Mouse (Mus musculus): Measurements from ENCODE around the gene Srsf6. TPM values are rescaled to one million over a fixed set of nuclear protein-coding genes. Genes with fewer than 3 reads are reported as not detected.

Gene Srsf6
- total and polyA plus RNA-seq, 3 experiments = 151 to 460 (median 216) TPM

DNA sequence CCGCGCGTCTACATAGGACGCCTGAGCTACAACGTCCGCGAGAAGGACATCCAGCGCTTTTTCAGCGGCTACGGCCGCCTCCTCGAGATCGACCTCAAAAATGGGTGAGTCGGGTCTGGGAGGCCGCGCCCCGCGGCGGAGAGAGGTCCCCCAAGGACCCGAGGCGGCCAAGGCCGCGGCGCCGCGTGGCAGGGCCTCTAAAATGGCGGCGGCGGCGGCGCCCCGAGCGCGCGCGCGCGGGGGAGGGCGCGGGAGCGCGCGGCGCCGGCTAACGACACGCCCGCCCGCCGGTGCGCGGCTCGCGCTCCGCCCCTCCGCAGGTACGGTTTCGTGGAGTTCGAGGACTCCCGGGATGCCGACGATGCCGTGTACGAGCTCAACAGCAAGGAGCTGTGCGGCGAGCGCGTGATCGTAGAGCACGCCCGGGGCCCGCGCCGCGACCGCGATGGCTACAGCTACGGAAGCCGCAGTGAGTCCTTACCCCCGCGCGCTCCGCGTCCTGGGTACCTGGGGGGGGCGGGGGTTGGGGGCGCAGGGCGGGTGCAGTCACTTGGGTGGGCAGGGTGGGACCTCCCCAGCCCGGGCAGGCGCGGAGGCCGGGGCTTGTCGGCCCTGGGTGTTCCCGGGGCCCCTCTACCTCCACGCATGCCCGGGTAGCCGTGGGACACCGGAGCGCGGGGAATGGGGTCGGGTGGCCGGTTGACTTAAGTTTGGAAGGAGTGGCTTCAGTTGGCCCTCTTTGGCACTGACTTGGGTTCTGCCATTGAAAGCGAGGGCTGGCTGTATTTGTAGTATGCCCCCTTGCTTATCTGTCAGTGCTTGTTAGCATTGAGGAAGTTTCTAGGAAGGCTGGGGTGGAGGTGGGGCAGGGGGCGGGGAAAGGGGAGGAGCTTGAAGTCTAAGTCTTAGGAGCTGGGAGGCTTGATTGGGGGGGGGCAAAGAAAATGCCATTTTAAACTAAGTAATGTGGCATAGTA lies 634 bp downstream of the Srsf6 start:
- peak; percentile 81 for DNase-seq

DNA sequence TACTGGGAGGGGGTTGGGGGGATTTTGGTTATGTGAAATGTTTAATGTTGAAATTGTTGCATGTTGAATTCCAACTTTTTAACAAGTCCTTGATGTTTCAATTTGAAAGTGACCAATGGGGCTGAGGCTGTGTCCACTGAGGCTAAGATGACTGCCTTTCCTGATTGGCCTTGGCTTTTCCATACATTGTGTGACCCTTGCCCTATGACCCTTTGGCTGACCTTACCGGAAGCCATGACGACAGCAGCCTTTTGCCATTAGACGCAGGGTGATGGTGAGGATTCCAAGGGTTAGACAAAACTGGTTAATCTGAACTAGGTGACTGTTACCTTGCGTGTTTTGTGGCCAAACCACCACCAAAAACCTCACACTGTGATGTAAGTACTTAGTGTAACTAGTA lies 1.4 kb downstream of the Srsf6 start:
- DNase-seq = no peak

DNA sequence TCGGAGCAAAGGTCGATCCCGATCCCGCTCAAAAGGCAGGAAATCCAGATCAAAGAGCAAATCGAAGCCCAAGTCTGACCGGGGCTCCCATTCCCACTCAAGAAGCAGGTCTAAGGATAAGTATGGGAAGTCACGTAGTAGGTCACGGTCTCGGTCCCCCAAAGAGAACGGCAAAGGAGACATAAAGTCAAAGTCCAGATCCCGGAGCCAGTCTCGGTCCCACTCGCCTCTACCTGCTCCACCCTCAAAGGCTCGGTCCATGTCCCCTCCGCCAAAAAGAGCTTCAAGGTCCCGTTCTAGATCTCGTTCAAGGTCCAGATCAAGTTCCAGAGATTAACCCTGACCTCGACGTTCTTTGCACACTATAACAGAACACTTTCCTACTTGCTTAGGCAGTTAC lies 3.1 kb downstream of the Srsf6 start:
- no peak for DNase-seq

DNA sequence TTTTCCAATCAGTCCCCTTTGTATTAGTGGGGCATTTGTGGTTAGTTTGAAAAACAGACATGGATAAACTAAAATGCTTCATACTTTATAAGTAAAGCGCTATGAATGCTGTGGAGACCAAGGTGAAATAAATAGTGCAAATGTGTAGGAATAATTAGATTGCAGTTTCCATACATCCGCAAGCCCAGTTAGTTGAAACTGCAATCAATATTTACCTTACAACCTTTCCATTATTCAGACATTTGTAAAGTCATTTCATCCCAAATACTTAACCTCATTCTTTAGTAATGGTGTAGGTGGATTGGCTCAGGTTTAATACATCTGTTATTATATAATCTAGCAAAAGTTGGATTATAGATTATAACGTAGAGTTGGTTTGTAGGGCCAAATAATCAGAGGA lies 4.4 kb downstream of the Srsf6 start:
- no peak for DNase-seq

DNA sequence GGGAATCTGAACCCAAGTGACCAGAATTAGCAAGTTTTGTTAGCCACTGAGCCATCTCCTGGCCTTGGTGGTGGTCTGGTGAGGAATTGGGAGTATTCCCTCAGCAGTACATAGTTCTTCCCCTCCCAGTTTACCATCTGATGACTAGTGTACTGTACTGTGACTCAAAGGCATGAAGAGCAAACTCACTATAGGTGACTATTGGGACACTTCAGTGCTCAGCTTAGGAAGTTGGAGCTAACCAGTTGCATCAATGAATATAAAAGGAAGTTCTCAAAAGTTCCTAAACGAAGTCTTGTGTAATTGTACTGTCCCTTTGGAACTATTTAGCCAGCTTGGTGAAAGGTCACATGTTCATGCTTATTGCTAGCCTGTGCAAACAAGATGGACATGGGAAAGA lies 8.2 kb downstream of the Srsf6 start:
- no peak for DNase-seq

- peak; percentile 67 for DNase-seq
These were observed 12.0 kb downstream of the Srsf6 start, which contains the start of gene L3mbtl1 for GRCm38 (mm10) chr2:162943148-162943846. Gene L3mbtl1, plus strand, starts transcription at chr2:162943472.

DNA sequence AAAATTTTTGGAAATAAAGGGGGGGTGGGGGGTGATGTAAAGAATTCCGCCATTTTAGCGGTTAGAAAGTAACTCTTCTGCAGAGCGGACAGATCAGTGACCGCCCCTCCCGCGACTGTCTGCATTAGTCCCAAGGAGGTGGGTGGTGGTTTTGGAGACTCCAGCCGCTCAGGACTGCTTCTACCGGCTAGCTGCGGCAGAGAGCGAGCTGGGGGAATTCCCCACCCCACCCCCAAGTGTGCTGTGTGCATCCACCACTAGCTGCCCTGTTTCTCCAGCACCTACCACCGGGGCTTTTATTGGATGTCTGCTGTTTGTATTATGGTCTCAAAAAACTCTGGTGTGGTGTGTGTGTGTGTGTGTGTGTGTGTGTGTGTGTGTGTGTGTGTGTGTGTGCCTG lies 12.6 kb downstream of the Srsf6 start:
- no peak for DNase-seq

DNA sequence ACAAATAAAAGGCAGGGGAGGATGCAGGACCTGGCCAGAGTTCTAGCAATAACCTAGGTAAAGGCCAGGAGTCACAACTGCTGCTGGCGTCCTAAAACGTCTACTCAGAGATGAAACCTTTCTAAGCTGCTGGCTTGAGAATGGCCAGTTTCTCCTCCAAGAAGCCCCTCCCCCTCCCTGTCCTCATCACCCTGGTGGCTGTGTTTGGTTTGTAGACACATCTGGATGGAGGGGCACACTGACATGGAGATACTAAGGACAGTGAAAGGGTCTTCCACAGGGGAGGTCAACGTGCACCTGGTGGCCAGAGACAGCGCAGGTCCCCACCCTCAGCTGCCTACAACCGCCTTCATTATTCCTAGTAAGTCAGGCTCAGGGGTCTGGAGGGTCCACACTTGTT lies 15.6 kb downstream of the Srsf6 start:
- no peak for DNase-seq

- DNase-seq = no peak
These were observed 16.4 kb downstream of the Srsf6 start for GRCm38 (mm10) chr2:162947736-162948135.

DNA sequence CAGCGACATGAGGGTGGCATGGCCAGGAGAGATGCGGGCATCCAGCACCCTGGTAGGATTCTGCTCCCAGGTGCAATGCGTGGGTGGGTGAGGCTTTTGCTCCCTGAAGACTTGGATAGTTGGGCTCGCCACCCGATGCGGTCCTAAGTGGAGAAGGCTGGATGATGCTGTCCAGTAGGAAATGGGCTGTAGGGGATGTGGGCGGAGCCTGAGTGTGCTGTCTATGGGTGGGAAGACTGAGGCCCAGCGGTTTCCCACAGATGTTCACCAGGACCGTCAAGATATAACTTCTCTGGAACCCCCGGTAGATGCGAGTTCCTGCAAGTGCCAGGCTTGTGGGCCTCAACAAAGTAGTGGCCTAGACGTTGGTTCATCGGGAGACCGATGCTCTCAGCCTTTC lies 16.9 kb downstream of the Srsf6 start:
- no peak for DNase-seq

GRCm38 (mm10) chr2:162950776-162951175 lies 19.4 kb downstream of the Srsf6 start:
- no peak for DNase-seq

DNA sequence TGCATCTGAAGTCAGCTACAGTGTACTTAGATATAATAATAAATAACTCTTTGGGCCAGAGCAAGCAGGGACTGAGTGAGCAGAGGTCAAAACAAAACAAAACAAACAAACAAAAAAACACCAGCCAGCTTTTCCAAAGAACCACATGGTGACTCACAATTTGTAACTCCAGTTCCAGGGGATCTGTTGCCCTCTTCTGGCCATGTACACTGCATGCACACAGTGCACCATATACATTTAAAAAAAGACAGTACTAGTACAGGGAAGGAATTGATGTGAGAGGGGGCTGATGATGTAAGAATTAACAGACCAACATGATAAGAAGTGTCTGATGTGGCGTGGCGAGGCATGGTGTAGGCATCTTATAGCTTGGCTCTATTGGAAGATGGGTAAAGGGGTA lies 25.5 kb downstream of the Srsf6 start:
- DNase-seq = no peak

GRCm38 (mm10) chr2:162961321-162961720 lies 30.0 kb downstream of the Srsf6 start:
- DNase-seq = no peak

DNA sequence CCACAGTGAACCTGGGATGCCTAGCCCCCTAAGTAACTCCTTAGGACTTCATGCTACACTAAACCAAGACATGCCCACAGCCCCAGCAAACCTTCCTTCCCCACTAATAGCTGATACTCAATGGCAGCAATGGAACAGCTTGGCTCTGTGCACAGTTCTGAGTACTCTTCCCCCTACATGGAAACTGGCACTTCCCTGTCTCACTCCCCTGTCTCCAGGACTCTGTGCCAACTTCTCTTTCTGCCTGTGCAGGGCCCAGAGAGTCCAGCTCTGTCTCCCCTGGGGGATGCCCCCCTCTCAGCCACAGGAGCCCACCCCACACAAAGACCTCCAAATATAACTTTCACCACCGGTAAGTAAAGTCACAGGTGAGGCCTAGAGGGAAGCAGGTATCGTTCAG lies 35.4 kb downstream of the Srsf6 start:
- DNase-seq = no peak

GRCm38 (mm10) chr2:162968357-162968756 lies 37.0 kb downstream of the Srsf6 start:
- peak; percentile 52 for DNase-seq

GRCm38 (mm10) chr2:162969101-162969500 lies 37.8 kb downstream of the Srsf6 start:
- DNase-seq = peak; percentile 41

DNA sequence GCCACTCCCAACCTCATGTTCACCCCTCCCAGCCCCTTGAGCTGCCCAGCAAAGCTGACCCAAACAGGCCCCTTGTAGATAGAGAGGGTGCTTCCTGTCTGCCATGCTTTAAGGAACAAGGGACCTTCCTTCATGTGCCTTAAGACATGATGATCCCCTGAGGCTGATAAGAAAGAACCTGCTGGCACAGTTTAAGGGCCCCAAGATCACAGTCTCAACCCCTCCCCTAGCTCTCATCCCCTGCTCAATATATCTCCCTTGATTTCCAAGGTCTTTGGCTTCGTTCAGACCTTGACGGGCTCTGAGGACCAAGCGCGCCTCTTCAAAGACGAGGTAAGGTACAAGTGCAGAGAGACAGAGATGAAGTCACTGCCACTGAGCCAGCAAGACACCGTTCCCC lies 39.6 kb downstream of the Srsf6 start:
- peak; percentile 43 for DNase-seq

GRCm38 (mm10) chr2:162972752-162973151 lies 41.4 kb downstream of the Srsf6 start:
- DNase-seq = no peak

DNA sequence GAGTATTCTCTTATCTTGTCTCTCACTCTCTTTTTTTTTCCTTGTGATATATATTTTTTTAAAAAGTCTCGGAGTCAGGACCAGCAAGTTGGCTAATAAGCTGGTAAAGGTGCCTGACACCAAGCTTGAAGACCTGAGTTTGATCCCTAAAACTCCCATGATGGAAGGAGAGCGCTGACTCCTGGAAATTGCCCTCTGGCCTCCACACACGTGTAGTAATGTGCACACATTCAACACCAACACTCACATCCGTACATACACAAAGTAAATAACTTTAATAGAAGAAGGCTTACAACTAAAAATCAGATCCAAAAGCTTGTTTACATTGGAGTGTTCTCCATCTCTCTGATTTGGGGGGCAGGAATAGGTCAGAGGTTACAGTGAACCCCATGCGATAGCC lies 41.9 kb downstream of the Srsf6 start:
- no peak for DNase-seq

GRCm38 (mm10) chr2:162973637-162974036 lies 42.3 kb downstream of the Srsf6 start:
- peak; percentile 65 for DNase-seq

DNA sequence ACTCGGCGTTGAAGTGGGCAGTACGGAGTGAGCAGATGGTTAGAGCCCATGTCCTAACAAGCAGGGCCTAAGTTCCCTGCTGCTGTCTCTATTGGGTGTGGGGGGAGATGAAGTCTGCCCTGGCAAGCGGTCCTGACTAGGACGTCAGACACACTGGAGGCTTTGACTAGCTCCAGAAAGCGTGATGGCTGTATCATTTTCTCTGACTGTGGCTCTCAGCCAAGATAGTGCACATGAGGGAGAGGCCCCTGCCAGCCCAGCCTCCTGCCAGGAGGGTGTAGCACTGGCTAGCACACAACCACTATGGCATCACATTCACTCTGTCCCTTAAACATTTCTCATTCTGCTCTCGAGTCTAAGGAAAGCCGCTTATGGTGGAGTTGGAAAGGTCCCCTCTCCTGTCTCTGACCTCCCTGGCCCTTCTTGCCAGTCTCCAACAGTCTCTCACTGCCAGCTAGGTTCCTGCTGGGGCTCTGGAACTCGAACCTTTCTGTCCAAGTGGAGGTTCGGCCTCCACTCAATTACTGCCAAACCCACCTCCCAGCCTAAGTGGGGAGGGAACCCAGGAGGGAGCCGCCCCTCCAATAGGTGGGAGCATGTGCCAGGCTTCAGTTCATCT lies 43.9 kb downstream of the Srsf6 start:
- peak; percentile 51 for DNase-seq

DNA sequence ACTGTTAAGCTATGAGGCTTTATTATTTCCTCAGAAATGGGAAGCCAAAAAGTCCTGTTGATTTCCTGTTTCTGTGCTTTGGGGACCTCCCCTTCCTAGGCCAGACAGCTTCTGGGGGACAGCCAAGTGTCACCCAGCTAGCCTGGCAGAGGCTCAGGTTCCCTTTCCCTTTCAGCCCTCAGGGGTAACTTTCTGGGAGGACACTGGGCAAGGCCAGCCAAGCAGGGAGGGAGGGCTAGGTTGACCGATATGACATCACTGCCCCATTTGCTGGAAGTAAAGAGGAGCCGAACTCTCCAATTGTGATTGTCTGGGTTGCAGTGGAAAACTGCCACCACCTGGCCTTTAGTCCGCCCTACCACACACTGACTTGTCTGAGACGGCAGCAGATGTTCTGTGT lies 44.7 kb downstream of the Srsf6 start:
- DNase-seq = peak; percentile 77

GRCm38 (mm10) chr2:162984381-162984780 lies 53.1 kb downstream of the Srsf6 start:
- DNase-seq = no peak
